Mouse (Mus musculus): ENCODE measurements around the gene Fancc.

DNA sequence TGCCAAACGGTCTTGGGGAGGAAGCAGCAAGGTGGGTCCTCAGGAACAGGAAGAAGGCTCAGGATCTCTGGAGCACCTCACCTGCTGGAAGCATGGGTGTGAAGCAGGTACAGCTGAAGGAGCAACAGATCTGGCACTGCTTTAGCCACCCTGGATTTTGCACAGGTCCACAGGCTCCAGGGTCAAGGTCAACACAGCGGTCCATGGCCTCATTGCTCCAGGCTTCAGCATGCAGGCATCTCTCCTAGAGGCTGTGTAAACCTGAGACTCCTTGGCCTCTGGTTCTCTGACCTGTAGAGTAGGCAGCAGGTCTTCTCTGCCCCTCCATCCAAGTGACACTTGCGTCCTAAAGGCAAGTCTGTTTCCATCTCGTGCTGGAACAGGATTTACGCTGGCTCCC, 198.1 kb downstream of the Fancc start:
- TF ChIP-seq CTCF (IDR thresholded peaks at IDR 0.05; ENCODE audit: borderline replicate concordance, insufficient read depth, low read depth, low read length) (no peak), POLR2A (IDR thresholded peaks at IDR 0.05; ENCODE audit: borderline replicate concordance, insufficient read depth, low read length) (no peak)
